Mouse (Mus musculus) frontal cortex, adult (tissue): ENCODE measurements around the gene Tmem104.

Experiments
- ATAC-seq: cut with Nextera tagmentation; 2 replicates; pipeline ENCODE4 v1.9.2; 2017; ENCODE audit warnings: mild to moderate bottlenecking, moderate library complexity, mixed read lengths; ENCODE audit not compliant: low TSS enrichment

Tmem104 gene

GRCm38 (mm10) chr11:115167631-115168249, 19.5 kb upstream of the Tmem104 start:
- ATAC-seq, result no peak

DNA sequence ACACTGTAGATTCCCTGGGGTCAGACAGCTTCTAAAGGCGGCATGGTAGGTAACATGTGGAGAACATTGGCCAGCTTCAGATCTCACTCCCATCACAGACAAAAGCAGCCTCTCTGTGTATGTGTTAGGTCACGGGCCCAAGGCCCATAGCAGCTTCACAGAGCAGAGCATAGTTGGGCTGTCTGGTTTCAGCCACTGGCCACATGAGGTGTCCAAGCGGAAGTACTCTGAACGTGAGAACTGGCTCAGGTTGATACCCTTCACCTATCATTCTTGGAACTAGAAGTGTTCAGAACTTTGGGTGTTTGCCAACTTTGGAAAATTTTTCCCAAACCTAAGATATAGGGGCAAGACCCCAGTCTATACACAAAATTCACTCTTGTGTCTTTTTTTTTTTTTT, 17.9 kb upstream of the Tmem104 start:
- no peak for ATAC-seq

GRCm38 (mm10) chr11:115171125-115171524, 16.2 kb upstream of the Tmem104 start:
- no peak for ATAC-seq

- ATAC-seq, result no peak
Observed at GRCm38 (mm10) chr11:115172825-115173287, 14.4 kb upstream of the Tmem104 start.

- ATAC-seq, result no peak
Observed at GRCm38 (mm10) chr11:115173549-115174339, 13.5 kb upstream of the Tmem104 start.

- ATAC-seq, result no peak
Observed at GRCm38 (mm10) chr11:115176399-115177190, 10.7 kb upstream of the Tmem104 start.

DNA sequence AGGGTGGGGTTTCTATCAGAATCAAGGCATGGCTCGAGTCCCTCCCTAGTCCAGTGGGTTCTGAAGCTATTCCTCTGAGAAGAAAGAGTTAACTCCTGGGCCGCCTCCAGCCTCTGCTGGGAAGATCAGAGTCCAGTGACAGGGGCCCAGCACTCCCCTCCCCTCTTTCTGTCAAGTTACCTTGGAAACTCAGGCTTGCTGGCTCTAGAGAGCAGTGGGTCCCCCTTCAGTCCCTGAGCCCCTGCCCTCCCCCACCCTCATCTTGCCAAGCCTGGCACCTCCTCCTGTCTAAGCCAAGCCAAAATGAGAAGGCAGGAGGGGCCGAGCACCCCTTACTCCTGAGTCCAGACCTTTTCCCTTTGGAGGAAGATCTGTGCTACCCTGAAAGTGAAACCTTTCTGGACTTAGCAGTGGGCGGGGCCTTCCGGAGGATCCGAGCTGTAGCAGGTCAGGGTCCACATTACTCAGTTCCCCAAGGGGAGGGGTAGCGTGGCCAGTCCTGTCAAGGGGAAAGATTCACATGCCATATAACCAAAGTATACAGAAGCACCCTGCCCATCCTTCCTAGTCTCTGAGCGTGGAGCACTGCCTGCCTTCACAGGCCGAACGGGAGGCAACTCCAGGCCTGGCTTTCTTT, 9.6 kb upstream of the Tmem104 start:
- no peak for ATAC-seq

DNA sequence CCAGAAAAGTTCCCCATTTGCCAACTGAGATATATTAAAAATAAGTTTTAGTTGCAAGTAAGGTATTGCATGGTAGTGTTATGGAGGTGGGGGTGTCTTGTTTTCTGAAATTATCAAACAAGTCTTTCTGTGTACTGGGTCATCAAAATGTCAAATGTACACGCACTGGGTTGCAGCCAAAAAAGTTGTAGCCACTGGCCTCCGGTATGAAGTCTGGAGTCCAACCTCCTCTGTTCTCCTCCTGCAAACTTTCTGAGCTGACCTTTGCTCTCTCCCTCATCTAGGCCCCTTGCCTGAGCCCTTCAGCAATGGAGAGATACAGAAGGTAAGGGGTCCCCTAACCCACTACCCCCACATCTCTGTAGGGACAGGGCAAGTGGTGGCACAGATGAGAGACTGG, 8.5 kb upstream of the Tmem104 start:
- no peak for ATAC-seq

DNA sequence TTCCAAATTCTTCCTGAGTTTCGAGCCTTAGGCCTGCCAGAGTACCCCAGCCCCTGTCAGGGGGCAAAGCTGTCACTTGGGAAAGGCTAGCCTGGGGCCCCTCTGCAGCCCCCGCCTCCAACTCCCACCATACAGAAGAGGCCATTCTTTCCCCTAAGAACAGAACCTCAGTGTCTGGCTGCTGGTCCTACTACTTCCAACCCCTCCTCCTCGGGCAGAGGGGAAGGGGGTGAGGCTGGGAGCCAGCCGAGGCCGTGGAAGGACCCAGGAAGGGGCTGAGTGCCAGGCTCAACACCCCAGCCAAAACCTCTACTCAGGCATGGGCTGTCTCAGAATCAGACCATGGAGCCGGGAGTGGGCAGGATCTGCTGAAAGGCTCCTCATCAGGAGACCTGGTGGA, 8.1 kb upstream of the Tmem104 start:
- ATAC-seq, result no peak

DNA sequence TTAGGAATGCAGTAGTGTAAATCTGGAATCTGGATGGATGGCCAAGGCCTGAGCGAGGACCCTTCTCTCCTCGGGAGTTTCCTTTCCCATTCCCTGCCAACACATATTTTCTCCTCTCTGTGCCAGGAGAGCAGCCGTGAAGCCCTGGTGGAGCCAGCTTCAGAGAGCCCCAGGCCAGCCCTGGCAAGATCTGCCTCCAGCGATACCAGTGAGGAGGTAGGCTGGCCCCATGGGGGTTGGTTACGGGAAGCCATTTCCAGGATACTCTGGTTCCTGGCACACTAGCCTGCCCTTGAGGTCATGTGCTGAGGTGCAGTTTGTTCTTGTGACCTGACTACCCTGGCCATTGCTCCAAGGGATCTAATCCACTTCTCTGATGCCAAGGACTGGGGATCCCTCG, 7.4 kb upstream of the Tmem104 start:
- no peak for ATAC-seq

GRCm38 (mm10) chr11:115181913-115182638, 5.2 kb upstream of the Tmem104 start:
- 0 out of 2 replicates have a peak, but pooled peaks have one; percentile 13 for ATAC-seq

DNA sequence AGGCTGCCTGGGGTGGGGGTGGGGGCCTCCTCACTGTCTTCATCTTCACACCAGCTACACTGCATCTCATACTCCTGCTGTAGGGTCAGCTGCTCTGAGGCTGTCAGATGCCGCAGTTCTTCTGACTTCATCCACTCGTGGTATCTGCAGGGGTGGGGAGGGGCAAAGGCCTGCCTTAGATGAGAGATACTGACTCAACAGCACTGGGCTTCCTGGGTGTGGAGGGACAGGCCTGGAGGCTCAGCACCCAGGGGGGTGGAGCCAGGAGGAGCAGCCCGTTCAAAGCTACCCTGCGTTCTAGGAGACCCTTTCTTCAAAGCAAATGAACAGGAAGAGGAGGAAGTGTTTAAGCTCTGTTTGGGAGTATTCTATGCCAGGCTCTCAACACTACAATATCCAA, 2.3 kb upstream of the Tmem104 start:
- ATAC-seq, result no peak

DNA sequence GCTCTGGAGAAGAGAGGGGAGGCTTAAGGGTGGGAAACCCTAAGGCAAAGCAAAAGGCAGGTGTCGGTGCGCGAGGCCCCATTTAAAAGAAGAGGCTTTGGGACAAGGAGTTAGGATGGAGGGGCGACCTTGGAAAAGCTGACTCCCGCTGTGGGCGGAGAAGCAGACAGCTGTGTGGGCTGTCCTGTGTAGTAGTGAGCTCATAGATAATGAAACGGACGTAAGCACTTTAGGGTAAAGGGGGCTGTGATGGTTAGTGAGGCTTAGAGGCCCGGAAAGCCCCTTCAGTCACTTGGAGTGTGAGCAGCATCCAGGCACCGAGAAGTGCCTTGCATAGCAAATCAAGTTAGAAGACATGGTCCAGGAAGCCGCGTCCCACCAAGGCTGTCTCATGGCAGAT, 406 bp downstream of the Tmem104 start, which contains the start of gene Nat9:
Gene Nat9, minus strand, starts transcription at position 167 of the 400 bp plus-strand sequence.
- peak; percentile 17; the same call in 1 of the 2 replicates for ATAC-seq

- ATAC-seq, result no peak
Observed at GRCm38 (mm10) chr11:115188539-115189231, 1.4 kb downstream of the Tmem104 start.

- no peak for ATAC-seq
Observed at GRCm38 (mm10) chr11:115189304-115189703, 2.0 kb downstream of the Tmem104 start.

DNA sequence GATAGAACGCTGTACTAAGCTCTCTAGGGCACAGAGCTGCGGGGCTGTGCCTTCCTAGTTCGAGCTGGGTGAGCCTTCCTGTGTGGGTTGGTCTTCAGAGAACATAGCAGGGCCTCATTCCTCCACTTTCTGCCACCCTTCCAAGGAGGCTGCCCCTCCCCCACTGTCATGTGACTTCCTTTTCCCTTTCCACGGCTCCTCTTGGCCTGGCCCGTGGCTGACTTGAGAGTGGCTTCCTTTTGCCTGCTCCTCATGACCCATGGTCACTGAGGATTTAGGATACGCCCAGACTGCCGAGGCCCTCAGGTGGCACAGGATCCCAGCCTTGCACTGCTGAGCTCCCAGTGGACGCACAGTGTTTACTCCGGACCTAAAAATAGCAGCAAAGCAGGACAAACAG, 4.9 kb downstream of the Tmem104 start:
- no peak for ATAC-seq

DNA sequence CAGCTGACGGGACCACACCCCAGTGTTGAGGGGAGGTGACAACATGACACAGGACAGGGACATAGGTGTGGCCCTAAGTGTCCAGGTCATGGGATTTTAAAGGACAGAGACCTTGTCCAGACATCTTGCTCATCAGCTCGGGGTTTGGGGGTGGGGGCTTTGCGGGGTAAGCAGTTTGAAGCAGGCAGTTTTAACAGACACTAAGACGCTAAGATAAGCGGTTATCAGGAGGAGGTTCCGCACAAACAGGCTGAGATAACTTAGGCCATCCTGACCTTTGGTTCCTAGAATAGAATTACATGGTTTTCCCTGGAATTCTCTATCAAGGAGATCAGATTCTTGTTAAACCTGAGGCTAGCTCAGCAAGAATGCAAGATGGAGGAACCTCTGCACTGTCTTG, 7.4 kb downstream of the Tmem104 start:
- no peak for ATAC-seq

DNA sequence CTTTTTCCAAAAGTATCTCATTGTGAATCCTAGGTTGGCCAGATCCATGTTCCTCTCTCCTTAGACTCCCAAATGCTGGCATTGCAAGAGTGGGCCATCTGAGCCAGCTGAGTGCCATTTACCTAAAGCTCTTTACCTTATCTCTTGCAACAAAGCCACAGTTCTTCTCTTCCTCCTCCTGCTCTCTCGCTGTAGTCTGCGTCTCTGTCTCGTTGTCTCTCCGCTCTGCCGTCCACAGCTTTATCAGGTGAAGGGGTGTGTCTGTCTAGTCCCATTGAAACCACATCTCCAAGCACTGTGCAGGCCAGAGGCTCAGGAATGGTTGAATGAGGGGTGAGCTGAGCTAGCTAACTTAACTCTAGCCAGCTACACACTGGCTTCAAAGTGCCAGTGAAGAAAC, 8.6 kb downstream of the Tmem104 start:
- no peak for ATAC-seq

- ATAC-seq, result no peak
Observed at GRCm38 (mm10) chr11:115197558-115197957, 10.3 kb downstream of the Tmem104 start.

DNA sequence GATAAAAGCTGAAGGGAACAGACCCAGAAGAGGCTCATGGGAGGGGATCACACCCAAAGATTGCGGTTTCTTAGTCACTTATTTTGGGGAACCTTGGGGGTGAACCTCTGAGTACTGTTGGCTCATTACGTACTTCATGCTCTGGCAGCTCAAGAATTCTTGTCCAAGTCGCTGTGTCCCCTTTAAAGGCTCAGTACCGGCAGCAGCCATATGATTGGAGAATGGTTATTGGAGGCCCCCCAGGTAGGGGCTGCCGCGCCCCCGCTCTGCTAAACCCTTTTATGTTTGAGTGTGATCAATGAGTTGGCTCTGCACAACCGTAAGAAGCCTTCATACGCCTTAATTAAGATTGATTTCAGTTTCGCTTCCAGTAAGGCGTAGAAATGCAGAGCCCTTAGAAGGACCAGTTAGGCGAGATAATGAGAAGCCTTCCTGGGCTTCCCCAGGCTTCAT, 11.7 kb downstream of the Tmem104 start:
- ATAC-seq, result no peak

DNA sequence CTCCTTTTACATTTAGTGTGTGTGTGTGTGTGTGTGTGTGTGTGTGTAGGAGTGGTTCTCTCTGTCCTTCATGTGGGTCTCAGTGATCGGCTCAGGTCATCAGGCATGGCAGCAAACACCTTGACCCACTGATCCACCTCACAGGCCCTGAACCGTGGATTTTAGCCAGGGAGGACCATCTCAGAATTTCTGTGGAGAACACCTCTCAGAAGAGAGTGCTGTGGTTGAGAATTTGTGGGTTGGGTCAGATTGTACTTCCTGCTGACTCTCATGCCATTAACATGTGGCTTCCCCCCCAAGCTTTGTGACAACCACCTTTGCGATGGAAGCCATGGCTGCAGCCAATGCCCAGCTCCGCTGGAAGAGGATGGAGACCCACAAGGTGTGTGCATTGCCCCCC, 13.2 kb downstream of the Tmem104 start:
- ATAC-seq, result no peak
